Mouse (Mus musculus) midbrain, embryonic 13.5 days (tissue): Measurements from ENCODE around the gene Slco3a1. TPM values are rescaled to one million over a fixed set of nuclear protein-coding genes. Genes with fewer than 3 reads are reported as not detected.

Experiments used
- ATAC-seq: fragments of 200-750 bp; cut with Nextera tagmentation; 2 replicates; pipeline ENCODE4 v1.8.0; 2017; ENCODE audit warnings: mild to moderate bottlenecking, moderate TSS enrichment, moderate library complexity
- H3K27ac ChIP-seq: fragments of 300-500 bp; sonication (generic); 2 replicates; pipeline ENCODE4 v1.5.1; 2015; ENCODE audit warnings: inconsistent platforms, mild to moderate bottlenecking, moderate library complexity
- H3K27me3 ChIP-seq: fragments of 300-500 bp; sonication (generic); 2 replicates; pipeline ENCODE4 v1.6.1; 2015; ENCODE audit warnings: mild to moderate bottlenecking, inconsistent platforms
- H3K36me3 ChIP-seq: fragments of 300-500 bp; sonication (generic); 2 replicates; pipeline ENCODE4 v1.6.1; 2015; ENCODE audit warnings: mild to moderate bottlenecking, inconsistent platforms
- H3K4me1 ChIP-seq: fragments of 300-500 bp; sonication (generic); replicated peaks from 2 replicates; pipeline ENCODE4 v1.6.1; 2015; ENCODE audit warnings: inconsistent platforms
- H3K4me2 ChIP-seq: fragments of 300-500 bp; sonication (generic); replicated peaks from 2 replicates; pipeline ENCODE4 v1.6.1; 2015; ENCODE audit warnings: moderate library complexity, mild to moderate bottlenecking, inconsistent platforms
- H3K4me3 ChIP-seq: fragments of 300-500 bp; sonication (generic); replicated peaks from 2 replicates; pipeline ENCODE4 v1.5.1; 2015; ENCODE audit warnings: mild to moderate bottlenecking, inconsistent platforms
- H3K9ac ChIP-seq: fragments of 300-500 bp; sonication (generic); replicated peaks from 2 replicates; pipeline ENCODE4 v1.6.1; 2015; ENCODE audit warnings: mild to moderate bottlenecking, inconsistent platforms
- H3K9me3 ChIP-seq: fragments of 300-500 bp; sonication (generic); 2 replicates; pipeline ENCODE4 v1.6.1; 2016; ENCODE audit warnings: mild to moderate bottlenecking, inconsistent platforms
- WGBS: fragments of 180-500 bp; shearing (Covaris S2); methylation state at CpG from one replicate; pipeline ENCODE4 v1.1.7; 2015; 5-methylcytosine and 5-hydroxymethylcytosine counted together
- polyA plus RNA-seq: library from polyadenylated mRNA; unstranded; fragments of >200 nt; fragmentation: Nextera tagmentation; extraction: Ambion mirVana; gene quantifications from 2 replicates; pipeline ENCODE4 v1.2.1, GENCODE M21; 2015

Gene Slco3a1
- polyA plus RNA-seq, 1 experiment from 2014 or later: 22.8 TPM

DNA sequence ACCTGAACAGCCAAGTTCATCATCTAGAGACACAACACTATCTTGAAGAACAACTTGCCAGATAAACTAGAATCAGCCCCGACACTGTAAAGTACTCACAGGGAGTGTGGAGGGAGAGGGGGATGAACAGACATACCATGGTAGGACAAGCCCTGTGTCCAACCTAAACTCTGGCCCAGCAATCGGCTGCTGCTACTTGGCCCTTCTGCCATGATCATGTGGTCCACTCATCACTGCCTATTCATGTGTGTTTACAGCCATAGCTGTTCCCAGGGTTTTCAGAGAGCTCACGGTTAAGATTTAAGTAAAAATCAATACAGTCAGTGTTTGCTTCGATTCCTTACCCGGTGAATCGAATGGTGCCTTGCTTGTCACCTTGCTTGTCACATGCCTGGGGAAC lies 7.9 kb downstream of the Slco3a1 start:
- Histone ChIP-seq H3K27ac (no peak overlapping the region), H3K9me3 (no peaks in the 10 kb centered on the region), H3K4me2 (no peak overlapping the region), H3K27me3 (peaks cover 2% of the 10 kb centered on the region), H3K4me3 (no peak overlapping the region), H3K9ac (no peak overlapping the region), H3K4me1 (peaks cover 10% of the 10 kb centered on the region), H3K36me3 (no peaks in the 10 kb centered on the region)
- ATAC-seq: no peak
- 85% methylated on average over 6 of the region's 6 CpGs for WGBS

DNA sequence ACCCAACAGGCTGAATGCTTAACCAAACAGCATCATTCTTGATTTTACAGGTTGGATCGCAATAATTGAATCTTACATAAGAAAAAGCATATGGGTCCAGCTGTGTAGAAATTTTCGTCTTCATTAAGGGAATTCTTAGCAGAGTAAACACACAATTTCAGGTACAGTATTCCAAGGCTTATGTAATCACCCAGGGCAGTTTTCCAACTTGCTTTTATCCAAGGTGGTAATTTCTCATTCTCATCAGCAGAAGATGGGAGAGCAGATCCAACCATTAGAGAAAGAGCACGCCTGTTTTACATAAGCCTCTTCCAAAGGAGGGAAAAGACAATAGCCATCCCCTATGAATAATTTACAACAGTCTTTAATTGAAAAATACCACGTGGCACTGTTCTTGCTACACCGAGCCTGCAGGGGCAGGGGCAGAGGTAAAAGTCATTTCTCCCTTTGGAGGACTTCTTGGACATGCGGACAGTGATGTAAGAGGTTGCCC lies 9.0 kb downstream of the Slco3a1 start:
- H3K27ac ChIP-seq: no peak overlapping the region
- no peaks in the 10 kb centered on the region for H3K27me3 ChIP-seq
- H3K9me3 ChIP-seq: no peaks in the 10 kb centered on the region
- peaks cover 6% of the 10 kb centered on the region; the same call in 1 of the 2 replicates for H3K4me1 ChIP-seq
- H3K9ac ChIP-seq: no peak overlapping the region
- no peak overlapping the region for H3K4me2 ChIP-seq
- H3K36me3 ChIP-seq: no peaks in the 10 kb centered on the region
- WGBS: 65% methylated on average over 6 of the region's 6 CpGs
- H3K4me3 ChIP-seq: no peak overlapping the region
- no peak for ATAC-seq

DNA sequence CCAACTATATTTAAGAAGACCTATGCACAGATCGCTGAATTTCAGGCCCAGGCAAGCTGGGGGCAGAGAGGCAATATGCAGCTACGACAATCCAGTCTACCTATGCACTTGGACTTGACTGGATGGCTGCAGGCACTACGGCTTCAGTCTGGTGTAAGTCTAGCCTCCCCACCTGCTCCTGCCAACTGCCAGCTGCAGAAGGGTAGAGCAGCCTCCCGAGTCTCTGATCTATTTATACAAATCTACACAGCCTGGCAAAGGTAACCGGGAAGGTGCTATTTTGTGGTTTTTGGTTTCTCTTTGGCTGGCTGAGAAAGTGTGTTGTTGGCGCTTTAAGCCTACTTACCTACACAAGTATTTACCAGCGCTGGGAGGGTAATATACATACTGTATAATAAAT lies 10.3 kb downstream of the Slco3a1 start:
- Histone ChIP-seq H3K27ac (no peak overlapping the region), H3K27me3 (no peaks in the 10 kb centered on the region), H3K4me1 (no peaks in the 10 kb centered on the region), H3K36me3 (no peaks in the 10 kb centered on the region), H3K9me3 (no peaks in the 10 kb centered on the region), H3K4me2 (no peak overlapping the region), H3K9ac (no peak overlapping the region), H3K4me3 (no peak overlapping the region)
- 90% methylated on average over 7 of the region's 7 CpGs for WGBS
- no peak for ATAC-seq

DNA sequence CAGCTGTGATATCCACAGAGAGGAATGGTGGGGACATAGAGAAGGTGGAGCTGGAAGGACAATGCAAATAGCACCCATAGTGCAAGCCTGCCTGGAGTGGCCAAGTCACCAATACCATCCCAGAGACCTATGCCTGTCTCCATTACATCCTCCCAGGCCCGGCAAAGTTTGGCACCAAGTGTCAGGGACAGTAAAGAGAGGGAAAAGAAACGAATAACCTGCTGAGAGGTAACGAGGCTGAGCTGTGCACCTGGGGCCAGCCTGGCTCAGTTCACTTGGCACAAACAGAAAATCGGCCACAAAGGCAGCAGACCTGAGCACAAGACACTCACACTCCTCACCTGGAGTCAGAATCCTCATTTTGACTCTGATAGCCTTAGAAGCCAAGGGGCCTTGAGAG lies 12.6 kb downstream of the Slco3a1 start:
- no peak overlapping the region for H3K4me2 ChIP-seq
- ATAC-seq: no peak
- no peaks in the 10 kb centered on the region for H3K27me3 ChIP-seq
- no peak overlapping the region for H3K4me3 ChIP-seq
- no peak overlapping the region for H3K9ac ChIP-seq
- no peaks in the 10 kb centered on the region for H3K9me3 ChIP-seq
- H3K27ac ChIP-seq: no peak overlapping the region
- WGBS: 70% methylated on average over 4 of the region's 4 CpGs
- H3K36me3 ChIP-seq: no peaks in the 10 kb centered on the region
- no peaks in the 10 kb centered on the region for H3K4me1 ChIP-seq

DNA sequence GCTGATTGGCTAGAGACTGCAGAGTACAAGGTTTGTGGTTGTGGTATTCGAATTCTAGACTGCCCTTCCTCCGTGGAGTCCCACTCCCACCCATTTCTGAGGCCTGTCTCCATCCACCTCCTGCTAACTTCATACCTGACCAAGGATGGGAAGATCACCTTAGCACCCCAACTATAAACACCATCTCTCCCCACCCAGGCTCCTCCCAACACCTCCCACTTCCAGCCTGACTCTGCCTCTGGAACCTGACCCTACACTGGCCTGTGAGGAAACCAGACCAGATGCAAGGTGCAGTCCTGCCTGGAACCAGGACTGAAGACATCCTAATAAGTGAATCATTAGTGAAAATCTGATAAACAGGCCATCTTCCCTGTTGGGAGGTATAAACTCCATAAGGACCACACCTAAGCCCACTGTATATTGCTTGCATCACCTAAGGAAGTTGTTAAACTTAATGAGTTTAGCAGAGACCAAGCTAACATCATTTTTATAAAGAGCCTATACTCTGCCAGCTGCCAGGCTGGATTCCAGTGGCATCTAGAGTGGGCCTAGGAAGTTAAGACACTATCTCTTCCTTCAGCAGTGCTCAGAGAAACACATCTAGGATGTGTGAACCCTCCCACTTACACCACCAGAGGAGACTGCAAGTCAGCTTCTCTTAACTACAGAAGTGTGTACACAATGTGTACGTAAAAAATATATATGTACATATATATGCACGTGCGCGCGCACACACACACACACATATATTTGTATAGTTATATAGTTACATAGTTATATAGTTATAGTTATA lies 13.5 kb downstream of the Slco3a1 start:
- no peak overlapping the region for H3K4me3 ChIP-seq
- H3K4me2 ChIP-seq: no peak overlapping the region
- H3K9ac ChIP-seq: no peak overlapping the region
- H3K4me1 ChIP-seq: no peaks in the 10 kb centered on the region
- no peaks in the 10 kb centered on the region for H3K27me3 ChIP-seq
- no peaks in the 10 kb centered on the region for H3K36me3 ChIP-seq
- H3K27ac ChIP-seq: no peak overlapping the region
- 96% methylated on average over 7 of the region's 7 CpGs for WGBS
- no peaks in the 10 kb centered on the region for H3K9me3 ChIP-seq
- no peak for ATAC-seq

DNA sequence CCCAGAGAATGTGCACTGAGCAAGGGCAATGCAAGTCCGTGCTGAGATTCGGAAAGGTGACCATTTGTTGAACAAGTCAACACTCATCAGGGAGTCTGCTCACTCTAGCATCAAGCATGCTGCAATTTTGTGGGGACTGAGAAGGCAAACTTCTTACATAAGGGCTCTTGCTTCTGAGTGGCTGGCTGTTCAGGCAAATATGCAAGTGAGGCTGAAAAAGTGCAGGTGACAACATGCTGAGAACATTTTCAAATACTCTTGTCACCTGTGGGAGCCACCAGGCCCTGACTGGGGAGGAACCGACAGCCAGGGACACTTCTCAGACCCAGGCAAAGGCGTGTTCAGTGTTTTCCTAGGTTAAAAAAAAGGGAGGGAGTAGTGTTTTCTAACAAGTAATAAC lies 18.4 kb downstream of the Slco3a1 start:
- no peak overlapping the region for H3K4me2 ChIP-seq
- no peaks in the 10 kb centered on the region for H3K27me3 ChIP-seq
- no peak overlapping the region for H3K9ac ChIP-seq
- no peak overlapping the region for H3K4me3 ChIP-seq
- no peak overlapping the region for H3K27ac ChIP-seq
- no peak for ATAC-seq
- H3K4me1 ChIP-seq: 0 out of 2 replicates have a peak, but pooled peaks cover under 1% of the 10 kb centered on the region
- 83% methylated on average over 4 of the region's 4 CpGs for WGBS
- H3K36me3 ChIP-seq: no peaks in the 10 kb centered on the region
- H3K9me3 ChIP-seq: no peaks in the 10 kb centered on the region

DNA sequence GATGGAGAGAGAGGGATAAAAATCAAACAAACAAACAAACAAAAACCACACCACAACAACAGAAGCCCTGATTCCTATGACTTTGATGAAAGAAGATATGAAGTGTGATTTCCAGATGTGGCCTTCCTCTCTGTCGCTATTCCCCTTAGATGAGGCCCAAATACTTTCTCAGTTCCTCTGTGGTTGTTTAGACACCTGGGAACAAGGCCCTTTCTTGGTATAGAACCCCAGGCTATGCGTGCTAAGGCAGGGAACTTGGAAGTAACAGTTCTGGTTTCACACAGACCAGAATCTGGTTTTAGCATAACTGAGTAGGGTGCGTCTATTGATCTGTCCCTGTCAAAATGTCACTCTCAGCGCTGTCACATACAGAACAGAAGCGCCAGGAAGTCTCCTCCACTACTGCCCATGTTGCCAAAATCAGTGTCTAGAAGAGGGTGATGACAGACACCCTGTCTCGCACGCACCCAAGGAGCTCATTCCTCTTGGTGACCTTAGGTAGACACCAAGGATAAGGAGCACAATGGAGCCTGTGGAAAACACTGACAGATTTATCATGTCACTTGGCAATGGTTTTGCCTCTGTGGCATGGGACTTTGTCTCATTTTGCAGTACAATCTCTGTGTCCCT lies 23.0 kb downstream of the Slco3a1 start:
- Histone ChIP-seq H3K9me3 (no peaks in the 10 kb centered on the region), H3K4me2 (no peak overlapping the region)
- 93% methylated on average over 7 of the region's 7 CpGs for WGBS

DNA sequence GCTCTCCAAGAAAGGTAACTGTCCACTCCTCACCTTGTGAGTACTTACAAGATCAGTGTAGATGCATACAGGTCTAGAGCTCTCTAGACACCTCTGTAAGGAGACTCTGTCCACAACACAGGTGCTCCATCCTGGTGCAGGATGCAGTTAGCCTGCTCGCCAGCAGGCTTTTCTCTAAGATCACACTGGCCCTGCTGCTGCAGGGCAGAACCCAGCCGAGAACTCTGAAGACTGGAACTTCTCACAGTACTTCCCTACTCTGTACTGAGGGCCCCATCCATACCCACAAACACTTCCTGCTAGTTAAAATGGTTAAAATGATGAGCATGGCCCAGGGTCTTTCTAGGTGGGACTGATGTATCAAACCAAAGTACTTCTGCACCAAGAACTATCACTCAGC lies 24.7 kb downstream of the Slco3a1 start:
- Histone ChIP-seq H3K9ac (no peak overlapping the region), H3K27me3 (peaks cover 11% of the 10 kb centered on the region), H3K4me1 (peaks cover 16% of the 10 kb centered on the region), H3K27ac (no peak overlapping the region), H3K4me3 (no peak overlapping the region), H3K4me2 (no peak overlapping the region), H3K36me3 (no peaks in the 10 kb centered on the region), H3K9me3 (no peaks in the 10 kb centered on the region)
- 73% methylated on average over 2 of the region's 2 CpGs for WGBS
- ATAC-seq: no peak

More for the DNA sequence above, 23.0 kb downstream of the Slco3a1 start:
- no peak overlapping the region for H3K27ac ChIP-seq
- no peaks in the 10 kb centered on the region for H3K36me3 ChIP-seq
- peaks cover 16% of the 10 kb centered on the region for H3K4me1 ChIP-seq
- no peaks in the 10 kb centered on the region for H3K27me3 ChIP-seq
- H3K4me3 ChIP-seq: no peak overlapping the region
- no peak overlapping the region for H3K9ac ChIP-seq
- ATAC-seq: no peak

DNA sequence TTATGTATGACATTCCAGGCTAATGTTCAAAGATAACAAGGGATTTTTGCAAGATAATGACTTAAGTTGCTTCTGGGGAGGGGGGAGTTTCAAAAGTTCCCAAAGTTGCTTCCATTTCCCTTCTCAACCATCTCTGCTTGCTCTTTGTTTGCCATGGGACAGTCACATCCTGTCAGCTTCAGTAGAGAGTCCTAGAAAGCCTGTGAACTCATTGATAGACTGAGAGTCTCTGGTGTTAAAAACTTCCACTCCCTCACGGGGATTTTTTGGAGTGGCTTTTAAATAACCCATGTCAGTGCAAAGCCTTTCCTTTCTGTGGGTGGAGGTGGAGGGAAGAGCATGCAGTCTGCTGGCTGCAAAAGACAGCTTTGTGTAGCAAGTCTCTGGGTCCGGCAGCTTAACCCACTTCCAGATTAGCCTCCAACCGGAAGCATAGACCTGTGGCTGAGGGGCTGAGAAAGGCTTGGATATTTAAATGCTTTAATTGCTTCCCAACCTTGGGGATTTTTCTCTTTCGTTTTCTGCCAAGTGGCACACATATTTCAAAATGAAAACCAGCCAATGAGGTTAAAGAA lies 25.3 kb downstream of the Slco3a1 start:
- WGBS: 51% methylated on average over 4 of the region's 4 CpGs
- no peaks in the 10 kb centered on the region for H3K9me3 ChIP-seq
- H3K4me3 ChIP-seq: no peak overlapping the region
- H3K36me3 ChIP-seq: no peaks in the 10 kb centered on the region
- no peak for ATAC-seq
- H3K4me2 ChIP-seq: no peak overlapping the region
- no peak overlapping the region for H3K9ac ChIP-seq
- H3K27ac ChIP-seq: no peak overlapping the region
- H3K4me1 ChIP-seq: peaks cover 16% of the 10 kb centered on the region
- peaks cover 13% of the 10 kb centered on the region for H3K27me3 ChIP-seq

DNA sequence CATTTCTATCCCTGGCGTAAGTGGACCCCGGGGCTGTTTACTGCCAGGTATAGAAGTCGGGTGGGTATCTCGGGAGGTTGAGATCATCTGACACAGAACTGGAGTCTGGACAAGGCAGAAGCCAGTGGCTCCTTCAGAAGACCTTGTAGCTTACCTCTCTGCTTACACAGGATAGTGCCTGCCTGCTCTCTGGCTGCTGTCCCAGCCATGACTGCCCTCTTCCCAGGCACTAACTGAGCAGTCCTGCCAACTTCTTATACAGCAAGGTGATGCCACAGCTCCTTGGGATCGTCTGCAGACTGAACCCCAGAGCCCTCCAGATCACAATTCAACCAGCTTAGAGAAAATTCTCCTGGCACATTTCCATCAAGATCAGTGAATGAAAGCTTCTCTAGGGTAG lies 26.4 kb downstream of the Slco3a1 start:
- ATAC-seq: no peak
- H3K4me3 ChIP-seq: no peak overlapping the region

DNA sequence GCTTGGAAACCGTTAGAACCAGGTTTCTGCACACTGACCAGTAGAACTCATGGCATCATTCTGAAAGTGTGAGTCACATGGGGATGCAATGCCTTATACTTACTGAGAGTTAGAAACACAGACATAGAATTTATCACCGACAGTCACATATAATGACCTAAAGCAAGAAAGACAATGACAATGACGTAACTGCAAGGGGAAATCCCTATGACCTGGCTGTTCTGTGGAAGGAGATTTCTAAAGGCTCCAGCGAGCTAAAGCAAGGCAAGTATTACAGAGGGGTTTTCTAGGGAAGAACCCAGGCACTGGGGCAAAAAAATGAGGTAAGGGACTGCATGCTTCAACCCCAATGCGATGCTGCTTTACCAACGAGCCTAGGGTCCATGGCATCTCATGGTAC lies 26.9 kb downstream of the Slco3a1 start:
- Histone ChIP-seq H3K9ac (no peak overlapping the region), H3K4me3 (no peak overlapping the region), H3K4me2 (no peak overlapping the region), H3K27me3 (peaks cover 18% of the 10 kb centered on the region), H3K9me3 (no peaks in the 10 kb centered on the region), H3K36me3 (no peaks in the 10 kb centered on the region), H3K4me1 (peaks cover 22% of the 10 kb centered on the region), H3K27ac (no peak overlapping the region)
- 88% methylated on average over 6 of the region's 6 CpGs for WGBS
- ATAC-seq: no peak

More for the DNA sequence above, 26.4 kb downstream of the Slco3a1 start:
- Histone ChIP-seq H3K9ac (no peak overlapping the region), H3K9me3 (no peaks in the 10 kb centered on the region), H3K4me2 (no peak overlapping the region), H3K4me1 (peaks cover 17% of the 10 kb centered on the region), H3K36me3 (no peaks in the 10 kb centered on the region), H3K27ac (no peak overlapping the region), H3K27me3 (peaks cover 18% of the 10 kb centered on the region)
- WGBS: 87% methylated on average over 5 of the region's 5 CpGs

DNA sequence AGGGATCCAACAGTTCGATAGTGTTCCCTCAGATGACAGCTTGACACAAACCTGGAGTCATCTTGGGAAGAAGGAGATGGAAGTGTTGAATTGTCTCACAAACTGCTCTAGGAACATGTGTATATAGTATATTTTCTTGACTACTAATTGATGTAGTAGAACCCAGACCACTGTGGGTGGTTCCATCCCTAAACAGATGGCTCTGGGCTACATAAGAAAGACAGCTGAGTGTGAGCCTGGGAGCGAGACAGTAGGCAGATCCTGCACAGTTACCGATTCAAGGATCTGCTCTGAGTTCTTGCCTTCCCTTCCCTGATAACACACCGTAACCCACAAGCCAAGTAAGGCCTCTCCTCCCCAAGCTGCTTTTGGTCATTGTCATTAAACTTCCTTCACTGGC lies 28.6 kb downstream of the Slco3a1 start:
- H3K4me3 ChIP-seq: no peak overlapping the region
- H3K9ac ChIP-seq: no peak overlapping the region
- H3K27ac ChIP-seq: no peak overlapping the region
- peaks cover 22% of the 10 kb centered on the region for H3K27me3 ChIP-seq
- no peaks in the 10 kb centered on the region for H3K9me3 ChIP-seq
- no peaks in the 10 kb centered on the region for H3K36me3 ChIP-seq
- ATAC-seq: no peak
- H3K4me2 ChIP-seq: no peak overlapping the region
- peaks cover 28% of the 10 kb centered on the region for H3K4me1 ChIP-seq
- 92% methylated on average over 4 of the region's 4 CpGs for WGBS
